In genomic region chr13:95671108-95671897, GRCm38 (mm10) we compare ENCODE assay signal across 14 mouse cellular contexts. TPM values are rescaled to one million over a fixed set of nuclear protein-coding genes. Genes with fewer than 3 reads are reported as not detected.
A peak's percentile ranks its signal among the peaks of the same experiment; 100 is the strongest.
DNase-seq lines count a peak whose midpoint lies in the region; ATAC-seq and TF ChIP-seq lines count a peak whose summit lies in the region.
"Had no signal": no experiment of that assay in that cellular context is flagged by ENCODE, and none has a peak within 500 bp of the region (broad histone marks: within the 10 kb centered on the region; RNA-seq: fewer than 3 reads in every experiment).

No protein-coding gene starts in this region.

- WGBS in heart, embryonic 13.5 days = 28% methylated on average over 9 of the region's 9 CpGs
- WGBS in liver, embryonic 11.5 days = 30% methylated on average over 9 of the region's 9 CpGs

- DNase-seq in heart, postnatal 10 days = no peak
- DNase-seq in 416B (ENCODE audit: low read depth) = peak; percentile 76
- DNase-seq in brain, embryonic 14.5 days (ENCODE audit: low read depth) = peak; percentile 29
- DNase-seq in liver, embryonic 11.5 days (ENCODE audit: low spot score) = peak; percentile 62
- DNase-seq in gastrocnemius, postnatal 14 days = no peak
- no peak for DNase-seq in left cerebral cortex, adult 8-10 months (ENCODE audit: low spot score in 2 of 2)
- no peak for DNase-seq in left cerebral cortex, postnatal 4 days
- DNase-seq: cerebellum, adult 9-10 months; gastrocnemius, postnatal 25 days; kidney, adult 11 months; retina, postnatal 1 day had no signal

- H3K27me3 ChIP-seq in heart, embryonic 13.5 days (replicated peaks) = no peaks in the 10 kb centered on the region
- H3K27me3 ChIP-seq in liver, embryonic 11.5 days (replicated peaks; ENCODE audit: control insufficient read depth, insufficient read depth, low read length) = no peaks in the 10 kb centered on the region
- H3K27me3 ChIP-seq: limb, embryonic 15.5 days had no signal

- H3K4me1 ChIP-seq in heart, embryonic 13.5 days = peaks cover 13% of the 10 kb centered on the region
- H3K4me1 ChIP-seq in liver, embryonic 11.5 days (replicated peaks; ENCODE audit: control insufficient read depth, insufficient read depth, low read length) = peaks cover 14% of the 10 kb centered on the region
- H3K4me1 ChIP-seq: limb, embryonic 15.5 days had no signal

- H3K9me3 ChIP-seq in heart, embryonic 13.5 days = no peaks in the 10 kb centered on the region
- H3K9me3 ChIP-seq in liver, embryonic 11.5 days (ENCODE audit: control insufficient read depth, low read length) = peaks cover 3% of the 10 kb centered on the region
- H3K9me3 ChIP-seq: limb, embryonic 15.5 days had no signal

- no peak for TF ChIP-seq CTCF in brain, embryonic 14.5 days (IDR thresholded peaks at IDR 0.05; ENCODE audit: borderline replicate concordance, extremely low read depth, insufficient read depth, insufficient read length)

- intact Hi-C loops in heart, postnatal 10 days (cut with DNase I) = no loop called here
- intact Hi-C loops in gastrocnemius, postnatal 14 days (cut with DNase I; ENCODE audit: low total_unique reads) = no loop called here
- intact Hi-C loops in left cerebral cortex, postnatal 4 days (cut with DNase I) = no loop called here

- H3K9ac ChIP-seq in heart, embryonic 13.5 days = no peak overlapping the region
- peak overlapping the region; percentile 30; the same call in 1 of the 2 replicates for H3K9ac ChIP-seq in liver, embryonic 11.5 days (ENCODE audit: low read depth, low read length)
- H3K9ac ChIP-seq: limb, embryonic 15.5 days had no signal

- TF ChIP-seq POLR2A in brain, embryonic 14.5 days (IDR thresholded peaks at IDR 0.05; ENCODE audit: borderline replicate concordance, extremely low read depth, insufficient read depth, insufficient read length, poor library complexity, severe bottlenecking) = no peak

- peak overlapping the region; percentile 18 for H3K4me3 ChIP-seq in heart, embryonic 13.5 days
- peak overlapping the region; percentile 29 for H3K4me3 ChIP-seq in liver, embryonic 11.5 days (ENCODE audit: low read depth, low read length)
- H3K4me3 ChIP-seq: limb, embryonic 15.5 days had no signal

- ATAC-seq in heart, embryonic 13.5 days (ENCODE audit: extremely low read depth, insufficient number of reproducible peaks, low FRiP score, low TSS enrichment) = peak; percentile 59
- ATAC-seq in liver, embryonic 11.5 days (replicated peaks; ENCODE audit: low FRiP score) = peak; percentile 98
- ATAC-seq: CD4-positive, CD25-positive, alpha-beta regulatory T cell, adult 4 months had no signal

- H3K36me3 ChIP-seq in heart, embryonic 13.5 days = peaks cover 8% of the 10 kb centered on the region; the same call in 1 of the 2 replicates
- H3K36me3 ChIP-seq in liver, embryonic 11.5 days (ENCODE audit: control insufficient read depth, insufficient read depth, low read length) = peaks cover 8% of the 10 kb centered on the region

- H3K27ac ChIP-seq in heart, embryonic 13.5 days (replicated peaks) = peak overlapping the region; percentile 73
- H3K27ac ChIP-seq in liver, embryonic 11.5 days (ENCODE audit: low read depth, low read length) = peak overlapping the region; percentile 87
- H3K27ac ChIP-seq: limb, embryonic 15.5 days had no signal

- peak overlapping the region; percentile 48 for H3K4me2 ChIP-seq in heart, embryonic 13.5 days
- H3K4me2 ChIP-seq in liver, embryonic 11.5 days = peak overlapping the region; percentile 58
- H3K4me2 ChIP-seq: limb, embryonic 15.5 days had no signal

RNA-seq across cellular contexts. Expression of gene F2rl2, which starts 25.4 kb away (rescaled TPM):
- polyA plus RNA-seq in heart, embryonic 13.5 days (2015; fragmentation: Nextera tagmentation; extraction: Ambion mirVana) = 0.79 and 1.2 TPM in 2 replicates
- under 1 TPM in 1 of 2 experiments, not detected in 1; 0.17 TPM for total RNA-seq in heart, postnatal 10 days (2021)
- 0.53 and 0.88 TPM in 2 replicates for polyA plus RNA-seq in brain, embryonic 14.5 days (2012; rRNA removed)
- polyA plus RNA-seq in liver, embryonic 11.5 days (2014; fragmentation: Nextera tagmentation; extraction: Ambion mirVana) = 29.5 and 33.0 TPM in 2 replicates
- not detected for total RNA-seq in gastrocnemius, postnatal 14 days (2021)
- 1 to 10 TPM in 1 of 4 experiments, under 1 TPM in 3; 0.80 to 1.2 (median 0.96) TPM for total RNA-seq in left cerebral cortex, adult 8-10 months (2022)
- under 1 TPM; 0.54 to 0.72 TPM for total RNA-seq in left cerebral cortex, postnatal 4 days (2021)
- total RNA-seq: gastrocnemius, postnatal 25 days had no signal

RNA-seq across cellular contexts. Expression of gene F2r, which starts 53.0 kb away (rescaled TPM):
- polyA plus RNA-seq in heart, embryonic 13.5 days (2015; fragmentation: Nextera tagmentation; extraction: Ambion mirVana) = 124 and 129 TPM in 2 replicates
- 10 to 100 TPM; 49.6 to 50.1 TPM for total RNA-seq in heart, postnatal 10 days (2021)
- polyA plus RNA-seq in brain, embryonic 14.5 days (2012; rRNA removed) = 28.7 and 46.5 TPM in 2 replicates
- 142 and 156 TPM in 2 replicates for polyA plus RNA-seq in liver, embryonic 11.5 days (2014; fragmentation: Nextera tagmentation; extraction: Ambion mirVana)
- total RNA-seq in gastrocnemius, postnatal 14 days (2021) = 10 to 100 TPM; 12.4 to 13.9 TPM
- 1 to 10 TPM; 3.7 to 5.0 (median 4.5) TPM for total RNA-seq in left cerebral cortex, adult 8-10 months (2022)
- 10 to 100 TPM; 21.2 to 22.8 TPM for total RNA-seq in left cerebral cortex, postnatal 4 days (2021)

Comparison
In these comparisons a context has a peak if more than half of its experiments do, and no peak if none do; other contexts are left out.
1. DNase-seq: peak in 416B (single experiment), brain, embryonic 14.5 days (single experiment) and liver, embryonic 11.5 days (single experiment); none in heart, postnatal 10 days (0 of 2), gastrocnemius, postnatal 14 days (single experiment), left cerebral cortex, adult 8-10 months (0 of 2) and left cerebral cortex, postnatal 4 days (single experiment).